Mouse (Mus musculus): Measurements from ENCODE around the gene Scfd1. TPM values are rescaled to one million over a fixed set of nuclear protein-coding genes. Genes with fewer than 3 reads are reported as not detected.

The Scfd1 gene
- total RNA-seq, 2 experiments from 2014 or later = 34.3 to 35.8 TPM

DNA sequence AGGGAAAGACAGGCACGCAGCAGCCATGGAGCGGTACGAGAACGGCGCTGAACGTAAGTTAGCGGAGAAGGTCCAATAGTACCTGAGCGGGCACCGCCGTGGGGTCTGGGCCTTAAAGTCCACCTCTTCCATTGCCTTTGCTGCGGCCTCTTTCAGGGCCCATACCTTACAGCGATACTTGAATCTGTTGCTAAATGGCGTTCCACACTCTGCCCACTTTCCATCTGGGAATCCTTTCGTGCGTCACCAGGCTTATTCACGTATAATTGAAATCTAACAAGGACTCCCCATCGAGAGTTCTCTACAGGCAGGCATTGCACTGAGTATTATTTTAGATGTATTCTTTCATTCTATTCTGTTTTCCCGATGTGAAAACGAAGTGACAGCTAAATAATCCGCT is 117.3 kb downstream of the Scfd1 start:
- no peak for DNase-seq
- intact Hi-C loops (cut with DNase I) = no loop called here

Other genes starting within 250 kb of the Scfd1 start
- gene G2e3, start 29.4 kb upstream of the Scfd1 start, total RNA-seq (2021) = 1 to 10 TPM; 7.9 to 9.5 TPM
- gene Coch, start 215.8 kb downstream of the Scfd1 start, total RNA-seq (2021) = under 1 TPM; 0.20 to 0.38 TPM

All from heart, postnatal 10 days (tissue).